Mouse (Mus musculus) limb, embryonic 10.5 days (tissue): ENCODE results near the gene Kdelc1. TPM values are rescaled to one million over a fixed set of nuclear protein-coding genes. Genes with fewer than 3 reads are reported as not detected.

Source experiments
- DNase-seq: peaks from one replicate; pipeline ENCODE4 v3.0.0-alpha.2; 2017; ENCODE audit warnings: low spot score
- H3K27ac ChIP-seq: fragments of 300-500 bp; sonication (generic); 2 replicates; pipeline ENCODE4 v1.5.1; 2016; ENCODE audit warnings: mild to moderate bottlenecking
- H3K27me3 ChIP-seq: fragments of 300-500 bp; sonication (generic); 2 replicates; pipeline ENCODE4 v1.6.1; 2016; ENCODE audit warnings: low read depth, mild to moderate bottlenecking; ENCODE audit not compliant: poor library complexity, severe bottlenecking
- H3K36me3 ChIP-seq: fragments of 300-500 bp; sonication (generic); 2 replicates; pipeline ENCODE4 v1.6.1; 2016; ENCODE audit warnings: mild to moderate bottlenecking, moderate library complexity
- H3K4me1 ChIP-seq: fragments of 300-500 bp; sonication (generic); 2 replicates; pipeline ENCODE4 v1.6.1; 2016
- H3K4me3 ChIP-seq: fragments of 300-500 bp; sonication (generic); 2 replicates; pipeline ENCODE4 v1.5.1; 2016; ENCODE audit warnings: mild to moderate bottlenecking, moderate library complexity
- H3K9me3 ChIP-seq: fragments of 300-500 bp; sonication (generic); replicated peaks from 2 replicates; pipeline ENCODE4 v1.6.1; 2016; ENCODE audit warnings: mild to moderate bottlenecking
- WGBS: fragments of 180-500 bp; shearing (Covaris S2); methylation state at CpG from one replicate; pipeline ENCODE4 v1.1.7; 2016; 5-methylcytosine and 5-hydroxymethylcytosine counted together
- polyA plus RNA-seq: library from polyadenylated mRNA; unstranded; fragments of >200 nt; fragmentation: Nextera tagmentation; extraction: Ambion mirVana; gene quantifications from 2 replicates; pipeline ENCODE4 v1.2.1, GENCODE M21; 2016

Kdelc1 gene
- polyA plus RNA-seq: 77.8 and 80.8 TPM in 2 replicates

GRCm38 (mm10) chr1:44118239-44119054, at the start of gene Kdelc1, which contains the start of gene Bivm:
Kdelc1 (minus strand) TSS chr1:44118808.
Bivm (plus strand) TSS chr1:44118957.
- no peaks in the 10 kb centered on the region for H3K9me3 ChIP-seq
- WGBS: under 1% methylated on average over 39 of the region's 39 CpGs
- H3K36me3 ChIP-seq: peaks cover 47% of the 10 kb centered on the region
- H3K4me1 ChIP-seq: peaks cover 12% of the 10 kb centered on the region
- DNase-seq: peak; percentile 85
- H3K27ac ChIP-seq: peak within 1 kb of the TSS; percentile 97
- peak within 1 kb of the TSS; percentile 77 for H3K4me3 ChIP-seq
- H3K27me3 ChIP-seq: no peaks in the 10 kb centered on the region

GRCm38 (mm10) chr1:44167859-44168383, 49.3 kb upstream of the Kdelc1 start:
- Histone ChIP-seq H3K27ac (no peak overlapping the region), H3K4me3 (no peak overlapping the region), H3K4me1 (no peaks in the 10 kb centered on the region), H3K9me3 (no peaks in the 10 kb centered on the region), H3K36me3 (peaks cover 91% of the 10 kb centered on the region), H3K27me3 (no peaks in the 10 kb centered on the region)
- no peak for DNase-seq
- 94% methylated on average over 3 of the region's 3 CpGs for WGBS

GRCm38 (mm10) chr1:44162389-44162788, 43.8 kb upstream of the Kdelc1 start:
- no peak overlapping the region for H3K27ac ChIP-seq
- peaks cover 93% of the 10 kb centered on the region for H3K36me3 ChIP-seq
- H3K4me3 ChIP-seq: no peak overlapping the region
- H3K9me3 ChIP-seq: no peaks in the 10 kb centered on the region
- DNase-seq: no peak
- no peaks in the 10 kb centered on the region for H3K27me3 ChIP-seq
- no peaks in the 10 kb centered on the region for H3K4me1 ChIP-seq
- 96% methylated on average over 5 of the region's 5 CpGs for WGBS

GRCm38 (mm10) chr1:44161818-44162217, 43.2 kb upstream of the Kdelc1 start:
- Histone ChIP-seq H3K4me1 (no peaks in the 10 kb centered on the region), H3K27me3 (no peaks in the 10 kb centered on the region), H3K27ac (no peak overlapping the region), H3K36me3 (peaks cover 90% of the 10 kb centered on the region), H3K9me3 (no peaks in the 10 kb centered on the region), H3K4me3 (no peak overlapping the region)
- 93% methylated on average over 6 of the region's 6 CpGs for WGBS
- no peak for DNase-seq

- 93% methylated on average over 6 of the region's 6 CpGs for WGBS
- peaks cover 63% of the 10 kb centered on the region for H3K36me3 ChIP-seq
- no peaks in the 10 kb centered on the region for H3K27me3 ChIP-seq
- H3K4me3 ChIP-seq: no peak overlapping the region
- no peaks in the 10 kb centered on the region for H3K4me1 ChIP-seq
- H3K27ac ChIP-seq: no peak overlapping the region
- DNase-seq: no peak
- H3K9me3 ChIP-seq: no peaks in the 10 kb centered on the region
Measured at GRCm38 (mm10) chr1:44158317-44158716, 39.7 kb upstream of the Kdelc1 start.

GRCm38 (mm10) chr1:44155287-44155686, 36.7 kb upstream of the Kdelc1 start:
- DNase-seq: no peak
- WGBS: 98% methylated on average over 4 of the region's 4 CpGs

GRCm38 (mm10) chr1:44148706-44149105, 30.1 kb upstream of the Kdelc1 start:
- no peaks in the 10 kb centered on the region for H3K9me3 ChIP-seq
- peak overlapping the region; percentile 91; the same call in 1 of the 2 replicates for H3K27ac ChIP-seq
- H3K4me1 ChIP-seq: peaks cover 12% of the 10 kb centered on the region; the same call in 1 of the 2 replicates
- H3K4me3 ChIP-seq: peak overlapping the region; percentile 65
- WGBS: 54% methylated on average over 6 of the region's 6 CpGs
- H3K36me3 ChIP-seq: peaks cover 5% of the 10 kb centered on the region; the same call in 1 of the 2 replicates
- no peak for DNase-seq
- H3K27me3 ChIP-seq: no peaks in the 10 kb centered on the region

More at GRCm38 (mm10) chr1:44155287-44155686, 36.7 kb upstream of the Kdelc1 start:
- Histone ChIP-seq H3K27ac (no peak overlapping the region), H3K4me3 (no peak overlapping the region), H3K4me1 (no peaks in the 10 kb centered on the region), H3K27me3 (no peaks in the 10 kb centered on the region), H3K36me3 (peaks cover 33% of the 10 kb centered on the region), H3K9me3 (no peaks in the 10 kb centered on the region)

GRCm38 (mm10) chr1:44147563-44148381, 29.2 kb upstream of the Kdelc1 start, which contains the start of gene Ercc5:
Ercc5 (plus strand) TSS chr1:44147744.
- under 1% methylated on average over 66 of the region's 66 CpGs for WGBS
- peak; percentile 92 for DNase-seq
- H3K4me1 ChIP-seq: peaks cover 12% of the 10 kb centered on the region; the same call in 1 of the 2 replicates
- H3K36me3 ChIP-seq: peaks cover 14% of the 10 kb centered on the region
- H3K9me3 ChIP-seq: no peaks in the 10 kb centered on the region
- H3K27ac ChIP-seq: peak within 1 kb of the TSS; percentile 91
- H3K4me3 ChIP-seq: peak within 1 kb of the TSS; percentile 65
- H3K27me3 ChIP-seq: no peaks in the 10 kb centered on the region

GRCm38 (mm10) chr1:44142747-44143146, 24.1 kb upstream of the Kdelc1 start:
- Histone ChIP-seq H3K36me3 (peaks cover 61% of the 10 kb centered on the region), H3K27ac (no peak overlapping the region), H3K9me3 (no peaks in the 10 kb centered on the region), H3K4me1 (peaks cover 4% of the 10 kb centered on the region; the same call in 1 of the 2 replicates), H3K4me3 (no peak overlapping the region), H3K27me3 (no peaks in the 10 kb centered on the region)
- no peak for DNase-seq
- WGBS: 92% methylated on average over 5 of the region's 5 CpGs

- H3K4me3 ChIP-seq: no peak overlapping the region
- no peak for DNase-seq
- no peaks in the 10 kb centered on the region for H3K4me1 ChIP-seq
- WGBS: 86% methylated on average over 4 of the region's 4 CpGs
- H3K27ac ChIP-seq: no peak overlapping the region
- H3K27me3 ChIP-seq: no peaks in the 10 kb centered on the region
- H3K36me3 ChIP-seq: peaks cover 81% of the 10 kb centered on the region
- H3K9me3 ChIP-seq: no peaks in the 10 kb centered on the region
Measured at GRCm38 (mm10) chr1:44140232-44140631, 21.6 kb upstream of the Kdelc1 start.

- 90% methylated on average over 4 of the region's 4 CpGs for WGBS
Measured at GRCm38 (mm10) chr1:44129929-44130581, 11.4 kb upstream of the Kdelc1 start.

GRCm38 (mm10) chr1:44125590-44125989, 7.0 kb upstream of the Kdelc1 start:
- no peaks in the 10 kb centered on the region for H3K27me3 ChIP-seq
- DNase-seq: no peak
- WGBS: 91% methylated on average over 4 of the region's 4 CpGs
- H3K4me3 ChIP-seq: no peak overlapping the region
- peaks cover 2% of the 10 kb centered on the region for H3K4me1 ChIP-seq
- no peaks in the 10 kb centered on the region for H3K9me3 ChIP-seq
- peaks cover 77% of the 10 kb centered on the region for H3K36me3 ChIP-seq
- H3K27ac ChIP-seq: no peak overlapping the region

More at GRCm38 (mm10) chr1:44129929-44130581, 11.4 kb upstream of the Kdelc1 start:
- Histone ChIP-seq H3K27me3 (no peaks in the 10 kb centered on the region), H3K27ac (no peak overlapping the region), H3K36me3 (peaks cover 72% of the 10 kb centered on the region), H3K9me3 (no peaks in the 10 kb centered on the region), H3K4me1 (no peaks in the 10 kb centered on the region), H3K4me3 (no peak overlapping the region)
- no peak for DNase-seq
